Mouse (Mus musculus): Measurements from ENCODE around the gene Armcx4. TPM values are rescaled to one million over a fixed set of nuclear protein-coding genes. Genes with fewer than 3 reads are reported as not detected.
"Not testable (repeated sequence)": the region's sequence is repeated elsewhere in the genome, so short reads cannot be mapped to it uniquely, and the experiment has no call there.

Gene Armcx4
- polyA plus RNA-seq, 1 experiment from 2014 or later = 3.4 TPM

DNA sequence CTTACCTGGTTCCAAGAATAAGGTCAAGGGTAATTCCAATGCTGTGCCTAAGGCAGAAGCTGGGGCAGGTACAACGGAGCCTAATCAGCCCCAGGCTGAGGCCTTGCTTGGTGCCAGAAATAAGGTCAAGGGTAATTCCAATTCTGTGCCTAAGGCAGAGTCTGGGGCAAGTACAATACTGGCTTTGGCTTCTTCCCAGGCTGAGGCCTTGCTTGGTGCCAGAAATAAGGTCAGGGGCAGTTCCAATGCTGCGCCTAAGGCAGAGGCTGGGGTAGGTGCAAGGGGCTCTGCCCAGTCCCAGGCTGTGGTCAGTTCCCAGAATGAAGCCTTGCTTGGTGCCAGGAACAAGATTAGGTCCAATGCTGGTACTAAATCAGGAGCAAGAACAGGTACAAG, 5.2 kb downstream of the Armcx4 start:
- no peaks in the 10 kb centered on the region for H3K27me3 ChIP-seq (ENCODE audit: insufficient read depth, low read length)
- ATAC-seq (replicated peaks; ENCODE audit: low FRiP score, low read depth) (no peak), DNase-seq (ENCODE audit: low spot score) (no peak)
- no peak overlapping the region for H3K27ac ChIP-seq
- no peak for TF ChIP-seq CTCF (IDR thresholded peaks at IDR 0.05; ENCODE audit: low read depth)
- H3K4me3 ChIP-seq (replicated peaks; ENCODE audit: low read depth, low read length) = no peak overlapping the region
- H3K9ac ChIP-seq (ENCODE audit: low read depth, low read length) = no peak overlapping the region
- no peak overlapping the region for H3K4me2 ChIP-seq (ENCODE audit: low read length)
- no peaks in the 10 kb centered on the region for H3K36me3 ChIP-seq (ENCODE audit: insufficient read depth, low read length)
- no peaks in the 10 kb centered on the region for H3K9me3 ChIP-seq (replicated peaks; ENCODE audit: low read length)
- H3K4me1 ChIP-seq (replicated peaks; ENCODE audit: insufficient read depth, low read length) = no peaks in the 10 kb centered on the region
- WGBS = 85% methylated on average over 2 of the region's 2 CpGs

DNA sequence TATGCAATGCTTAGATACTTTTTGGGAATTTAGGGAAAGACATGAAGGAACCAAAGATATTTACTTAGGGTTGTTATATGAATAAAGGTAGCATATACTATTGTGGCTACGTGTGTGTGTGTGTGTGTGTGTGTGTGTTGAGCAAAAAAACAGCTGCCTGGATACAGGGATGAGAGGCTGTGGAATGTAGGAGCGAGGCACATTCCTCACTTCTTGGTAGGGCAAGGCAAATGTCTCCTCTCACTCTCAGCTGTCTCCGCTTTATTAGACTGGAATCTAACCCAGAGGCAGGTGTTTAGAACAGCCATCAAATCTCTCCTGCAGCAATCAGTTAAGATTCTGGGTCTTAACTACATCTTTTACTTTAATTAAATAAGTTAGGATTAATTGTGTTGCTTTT, 30.5 kb downstream of the Armcx4 start:
- Histone ChIP-seq H3K27ac (no peak overlapping the region), H3K9me3 (replicated peaks; ENCODE audit: low read length) (no peaks in the 10 kb centered on the region), H3K36me3 (ENCODE audit: insufficient read depth, low read length) (0 out of 2 replicates have a peak, but pooled peaks cover 4% of the 10 kb centered on the region), H3K4me2 (ENCODE audit: low read length) (no peak overlapping the region), H3K9ac (ENCODE audit: low read depth, low read length) (no peak overlapping the region), H3K27me3 (ENCODE audit: insufficient read depth, low read length) (no peaks in the 10 kb centered on the region), H3K4me3 (replicated peaks; ENCODE audit: low read depth, low read length) (no peak overlapping the region), H3K4me1 (replicated peaks; ENCODE audit: insufficient read depth, low read length) (no peaks in the 10 kb centered on the region)
- 41% methylated on average over 3 of the region's 3 CpGs for WGBS
- ATAC-seq (replicated peaks; ENCODE audit: low FRiP score, low read depth) = no peak
- no peak for DNase-seq (ENCODE audit: low spot score)
- no peak for TF ChIP-seq CTCF (IDR thresholded peaks at IDR 0.05; ENCODE audit: low read depth)

DNA sequence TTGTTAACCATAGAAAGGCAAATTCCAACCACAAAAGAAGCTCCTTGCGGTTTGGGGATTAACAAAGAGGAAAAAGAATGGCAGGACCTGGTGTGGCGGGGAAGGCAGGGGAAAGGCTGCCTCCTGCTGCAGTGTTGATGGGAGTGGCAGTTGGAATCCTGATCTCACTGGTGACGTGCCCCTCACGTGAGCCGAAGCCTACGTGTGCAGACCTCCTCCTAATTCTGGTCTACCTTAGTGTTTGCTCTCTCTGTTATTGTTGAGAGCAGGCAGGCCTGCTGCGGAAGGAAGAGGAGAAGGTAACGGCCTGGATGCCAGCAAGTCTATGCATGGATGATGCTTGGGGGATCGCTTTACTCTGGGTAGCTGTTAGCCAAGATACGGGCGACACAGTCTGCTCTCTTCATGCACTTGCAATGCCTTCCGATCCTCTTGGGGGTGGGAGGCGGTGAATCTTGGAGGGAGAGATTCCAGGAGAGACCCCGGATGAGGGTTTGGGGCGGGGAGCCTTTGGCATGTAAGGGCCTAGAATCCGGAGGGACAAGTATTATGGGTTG, 31.5 kb downstream of the Armcx4 start, which contains the start of gene Armcx1:
Gene Armcx1 (plus strand): TSS at position 212 of the 557 bp plus-strand sequence.
- ATAC-seq (replicated peaks; ENCODE audit: low FRiP score, low read depth) (peak; percentile 93), DNase-seq (ENCODE audit: low spot score) (peak; percentile 84)
- Histone ChIP-seq H3K9me3 (replicated peaks; ENCODE audit: low read length) (no peaks in the 10 kb centered on the region), H3K9ac (ENCODE audit: low read depth, low read length) (peak within 1 kb of the TSS; percentile 53), H3K27me3 (ENCODE audit: insufficient read depth, low read length) (no peaks in the 10 kb centered on the region), H3K4me1 (replicated peaks; ENCODE audit: insufficient read depth, low read length) (no peaks in the 10 kb centered on the region), H3K36me3 (ENCODE audit: insufficient read depth, low read length) (0 out of 2 replicates have a peak, but pooled peaks cover 4% of the 10 kb centered on the region), H3K27ac (peak within 1 kb of the TSS; percentile 83), H3K4me3 (replicated peaks; ENCODE audit: low read depth, low read length) (peak within 1 kb of the TSS; percentile 50), H3K4me2 (ENCODE audit: low read length) (peak within 1 kb of the TSS; percentile 60)
- WGBS = 17% methylated on average over 16 of the region's 16 CpGs
- peak; percentile 28; the same call in 1 of the 2 replicates for TF ChIP-seq CTCF (IDR thresholded peaks at IDR 0.05; ENCODE audit: low read depth)

DNA sequence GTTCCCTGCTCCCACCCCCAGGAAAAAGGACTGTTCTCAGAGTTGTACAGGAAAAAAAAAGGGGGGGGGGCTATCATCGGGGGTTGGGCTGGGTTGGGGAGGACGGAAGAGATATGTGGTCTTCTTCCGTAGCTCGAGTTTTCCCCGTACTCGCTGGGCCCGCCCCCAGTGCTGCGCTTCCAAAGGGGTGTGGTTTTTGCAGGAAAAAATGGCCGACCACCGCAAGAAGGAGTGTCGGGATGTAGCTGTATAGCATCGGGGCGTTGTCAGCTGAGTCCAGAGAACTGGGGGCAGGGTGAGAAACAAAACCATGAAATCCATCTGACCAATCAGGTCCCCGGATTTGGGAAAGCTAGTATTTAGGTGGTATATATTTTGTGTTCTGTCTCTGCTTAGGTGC, 32.2 kb downstream of the Armcx4 start:
- TF ChIP-seq CTCF (IDR thresholded peaks at IDR 0.05; ENCODE audit: low read depth) = no peak
- Histone ChIP-seq H3K27ac (peak overlapping the region; percentile 83), H3K9ac (ENCODE audit: low read depth, low read length) (peak overlapping the region; percentile 53), H3K4me2 (ENCODE audit: low read length) (peak overlapping the region; percentile 60), H3K4me1 (replicated peaks; ENCODE audit: insufficient read depth, low read length) (no peaks in the 10 kb centered on the region), H3K9me3 (replicated peaks; ENCODE audit: low read length) (no peaks in the 10 kb centered on the region), H3K27me3 (ENCODE audit: insufficient read depth, low read length) (no peaks in the 10 kb centered on the region), H3K4me3 (replicated peaks; ENCODE audit: low read depth, low read length) (peak overlapping the region; percentile 50), H3K36me3 (ENCODE audit: insufficient read depth, low read length) (0 out of 2 replicates have a peak, but pooled peaks cover 4% of the 10 kb centered on the region)
- WGBS = 27% methylated on average over 14 of the region's 14 CpGs
- ATAC-seq (replicated peaks; ENCODE audit: low FRiP score, low read depth) (peak; percentile 90), DNase-seq (ENCODE audit: low spot score) (peak; percentile 83)

DNA sequence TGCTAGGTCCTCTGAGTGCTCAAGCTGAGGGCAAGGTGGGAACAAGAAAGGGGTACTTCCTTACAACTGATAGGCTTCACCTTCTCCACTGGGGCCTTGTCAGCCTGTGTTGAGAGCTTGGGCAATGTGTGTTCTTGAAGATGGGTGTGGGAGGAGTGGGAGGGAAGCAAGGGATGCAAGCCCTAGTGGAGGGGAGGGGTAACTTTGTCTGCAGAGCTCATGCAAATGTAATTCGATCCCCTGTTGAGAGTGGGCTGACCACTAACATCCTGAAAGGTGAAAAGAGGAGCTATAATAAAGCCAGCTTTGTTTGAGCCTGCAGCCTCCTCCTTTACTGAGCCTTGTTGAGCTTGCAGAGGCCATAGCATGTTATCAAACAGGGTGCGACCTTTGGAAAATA, 37.4 kb downstream of the Armcx4 start:
- WGBS = 37% methylated on average over 2 of the region's 2 CpGs
- not testable (repeated sequence) for H3K4me3 ChIP-seq (replicated peaks; ENCODE audit: low read depth, low read length); H3K9ac ChIP-seq (ENCODE audit: low read depth, low read length); H3K4me2 ChIP-seq (ENCODE audit: low read length); H3K9me3 ChIP-seq (replicated peaks; ENCODE audit: low read length); H3K36me3 ChIP-seq (ENCODE audit: insufficient read depth, low read length); H3K27me3 ChIP-seq (ENCODE audit: insufficient read depth, low read length); H3K4me1 ChIP-seq (replicated peaks; ENCODE audit: insufficient read depth, low read length); DNase-seq (ENCODE audit: low spot score); H3K27ac ChIP-seq
- peak; percentile 43; the same call in 1 of the 2 replicates for ATAC-seq (replicated peaks; ENCODE audit: low FRiP score, low read depth)

DNA sequence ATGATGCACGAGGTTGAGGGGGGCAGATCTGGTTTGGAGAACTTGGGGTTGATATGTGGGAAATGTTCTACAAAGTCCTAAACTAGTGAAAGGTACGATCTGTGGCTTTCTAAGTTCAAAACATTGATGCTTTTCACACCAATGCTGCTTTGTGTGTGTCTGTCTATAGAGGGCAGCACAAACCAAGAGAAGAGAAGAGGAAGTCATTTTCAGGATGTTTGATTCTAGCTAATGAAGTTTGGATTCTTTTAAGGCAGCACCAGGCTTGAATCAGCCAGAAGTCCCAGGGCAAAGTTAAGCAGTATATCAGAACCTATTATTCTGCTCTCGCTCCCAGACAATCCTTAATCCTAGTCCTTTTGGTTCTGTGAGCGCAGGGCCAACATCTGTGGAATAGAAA, 43.5 kb downstream of the Armcx4 start:
- Histone ChIP-seq H3K27ac (no peak overlapping the region), H3K4me1 (replicated peaks; ENCODE audit: insufficient read depth, low read length) (no peaks in the 10 kb centered on the region), H3K4me3 (replicated peaks; ENCODE audit: low read depth, low read length) (no peak overlapping the region), H3K9ac (ENCODE audit: low read depth, low read length) (no peak overlapping the region), H3K9me3 (replicated peaks; ENCODE audit: low read length) (no peaks in the 10 kb centered on the region), H3K4me2 (ENCODE audit: low read length) (no peak overlapping the region), H3K27me3 (ENCODE audit: insufficient read depth, low read length) (no peaks in the 10 kb centered on the region), H3K36me3 (ENCODE audit: insufficient read depth, low read length) (no peaks in the 10 kb centered on the region)
- WGBS = 40% methylated on average over 4 of the region's 4 CpGs
- ATAC-seq (replicated peaks; ENCODE audit: low FRiP score, low read depth) = no peak
- DNase-seq (ENCODE audit: low spot score) = peak; percentile 72
- TF ChIP-seq CTCF (IDR thresholded peaks at IDR 0.05; ENCODE audit: low read depth) = peak; percentile 72

DNA sequence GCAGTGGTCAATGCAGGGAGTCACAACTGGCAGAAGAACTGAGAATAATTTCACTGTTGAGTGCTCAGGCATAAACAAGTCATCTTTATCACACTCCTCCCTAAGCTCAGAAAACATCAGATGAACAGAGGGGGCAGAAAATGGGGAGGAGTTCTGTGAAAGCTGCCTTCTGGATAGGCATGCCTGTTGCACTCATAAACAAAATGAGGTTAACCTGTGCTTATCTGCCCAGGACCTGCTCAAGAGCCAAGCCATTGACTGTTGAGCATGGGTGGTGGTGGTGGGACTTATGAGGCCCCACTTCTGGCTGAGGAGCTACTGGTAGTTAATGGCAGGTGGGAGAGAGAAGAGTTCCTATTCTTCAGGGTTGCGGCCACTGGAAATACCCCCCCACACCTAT, 51.5 kb downstream of the Armcx4 start:
- Histone ChIP-seq H3K27ac (no peak overlapping the region), H3K4me2 (ENCODE audit: low read length) (no peak overlapping the region), H3K4me1 (replicated peaks; ENCODE audit: insufficient read depth, low read length) (no peaks in the 10 kb centered on the region), H3K27me3 (ENCODE audit: insufficient read depth, low read length) (no peaks in the 10 kb centered on the region), H3K36me3 (ENCODE audit: insufficient read depth, low read length) (no peaks in the 10 kb centered on the region), H3K9ac (ENCODE audit: low read depth, low read length) (no peak overlapping the region), H3K9me3 (replicated peaks; ENCODE audit: low read length) (no peaks in the 10 kb centered on the region), H3K4me3 (replicated peaks; ENCODE audit: low read depth, low read length) (no peak overlapping the region)
- 91% methylated on average over 1 of the region's 1 CpGs for WGBS
- DNase-seq (ENCODE audit: low spot score) (no peak), ATAC-seq (replicated peaks; ENCODE audit: low FRiP score, low read depth) (no peak)
- no peak for TF ChIP-seq CTCF (IDR thresholded peaks at IDR 0.05; ENCODE audit: low read depth)

Data from kidney, postnatal 0 days (tissue).